Mouse (Mus musculus) embryonic facial prominence, embryonic 13.5 days (tissue): Measurements from ENCODE around the gene Wif1. TPM values are rescaled to one million over a fixed set of nuclear protein-coding genes. Genes with fewer than 3 reads are reported as not detected.

Experiments
- ATAC-seq: fragments of 200-750 bp; cut with Nextera tagmentation; 2 replicates; pipeline ENCODE4 v1.8.0; 2017; ENCODE audit warnings: low read depth; ENCODE audit not compliant: insufficient number of reproducible peaks, insufficient read depth, low FRiP score, low TSS enrichment
- H3K27ac ChIP-seq: fragments of 300-500 bp; sonication (generic); 2 replicates; pipeline ENCODE4 v1.5.1; 2015; ENCODE audit warnings: moderate library complexity, mild to moderate bottlenecking, inconsistent platforms
- H3K27me3 ChIP-seq: fragments of 300-500 bp; sonication (generic); 2 replicates; pipeline ENCODE4 v1.6.1; 2015; ENCODE audit warnings: mild to moderate bottlenecking, inconsistent platforms
- H3K36me3 ChIP-seq: fragments of 300-500 bp; sonication (generic); 2 replicates; pipeline ENCODE4 v1.6.1; 2015; ENCODE audit warnings: mild to moderate bottlenecking, inconsistent platforms
- H3K4me1 ChIP-seq: fragments of 300-500 bp; sonication (generic); 2 replicates; pipeline ENCODE4 v1.6.1; 2015; ENCODE audit warnings: inconsistent platforms
- H3K4me2 ChIP-seq: fragments of 300-500 bp; sonication (generic); 2 replicates; pipeline ENCODE4 v1.6.1; 2015; ENCODE audit warnings: moderate library complexity, mild to moderate bottlenecking, inconsistent platforms
- H3K4me3 ChIP-seq: fragments of 300-500 bp; sonication (generic); 2 replicates; pipeline ENCODE4 v1.5.1; 2015; ENCODE audit warnings: mild to moderate bottlenecking, inconsistent platforms
- H3K9ac ChIP-seq: fragments of 300-500 bp; sonication (generic); 2 replicates; pipeline ENCODE4 v1.6.1; 2015; ENCODE audit warnings: mild to moderate bottlenecking, inconsistent platforms
- H3K9me3 ChIP-seq: fragments of 300-500 bp; sonication (generic); 2 replicates; pipeline ENCODE4 v1.6.1; 2016; ENCODE audit warnings: inconsistent platforms
- WGBS: fragments of 180-500 bp; shearing (Covaris S2); methylation state at CpG from one replicate; pipeline ENCODE4 v1.1.7; 2015; ENCODE audit warnings: mixed read lengths; 5-methylcytosine and 5-hydroxymethylcytosine counted together
- polyA plus RNA-seq: library from polyadenylated mRNA; unstranded; fragments of >200 nt; fragmentation: Nextera tagmentation; extraction: Ambion mirVana; gene quantifications from 2 replicates; pipeline ENCODE4 v1.2.1, GENCODE M21; 2015

Gene Wif1
- polyA plus RNA-seq, 1 experiment from 2014 or later = 111 TPM

DNA sequence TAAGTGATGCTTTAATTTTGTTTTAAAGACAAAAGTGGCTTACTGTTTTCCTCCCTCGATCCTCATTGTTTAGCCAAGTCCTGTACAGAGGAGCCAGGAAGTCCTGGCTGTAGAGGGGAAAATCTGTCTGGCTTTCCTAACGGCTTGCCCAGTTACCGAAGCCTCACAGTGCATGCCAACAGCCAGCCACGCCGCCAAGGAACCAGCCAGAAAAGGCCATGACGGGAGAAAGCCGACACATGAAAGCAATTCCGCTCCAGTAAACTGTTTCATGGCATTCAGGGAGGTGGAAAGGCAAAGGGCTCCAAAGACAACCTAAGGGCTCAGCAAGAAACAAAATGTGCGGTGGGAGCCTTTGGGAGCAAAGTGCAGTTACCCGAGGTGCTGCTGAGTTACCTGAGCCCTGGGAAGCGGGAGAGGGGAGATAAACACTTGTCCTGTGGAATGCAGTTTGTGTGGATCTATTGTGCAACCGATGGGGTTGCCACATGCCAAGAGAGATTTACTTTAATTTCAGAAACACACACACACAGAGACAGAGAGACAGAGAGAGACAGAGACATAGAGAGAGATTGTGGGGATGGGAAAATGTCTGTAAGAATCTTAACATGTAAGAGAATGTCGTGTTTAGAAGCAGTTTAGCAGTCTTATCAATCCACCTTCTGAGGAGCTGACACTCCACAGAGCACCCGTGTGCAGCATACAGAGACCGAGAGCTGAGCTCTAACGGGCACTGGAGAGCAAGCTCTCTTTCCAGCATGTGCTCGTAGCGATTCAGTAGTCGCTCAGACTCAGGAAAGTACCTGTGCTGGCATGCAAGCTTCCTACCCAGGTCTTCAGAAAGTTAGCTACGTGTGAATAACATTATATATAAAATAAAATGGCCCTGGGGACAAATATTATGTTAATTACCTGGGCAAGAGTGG lies 95.5 kb downstream of the Wif1 start:
- peak overlapping the region; percentile 35; the same call in 1 of the 2 replicates for H3K4me2 ChIP-seq
- 0 out of 2 replicates have a peak overlapping the region, but pooled peaks have one; percentile 55 for H3K27ac ChIP-seq

More for the DNA sequence above, 95.5 kb downstream of the Wif1 start:
- Histone ChIP-seq H3K27me3 (no peaks in the 10 kb centered on the region), H3K36me3 (no peaks in the 10 kb centered on the region), H3K9ac (peak overlapping the region; percentile 40; the same call in 1 of the 2 replicates), H3K9me3 (no peaks in the 10 kb centered on the region), H3K4me1 (peaks cover 22% of the 10 kb centered on the region), H3K4me3 (no peak overlapping the region)
- 43% methylated on average over 20 of the region's 20 CpGs for WGBS
- no peak for ATAC-seq

Other genes with a start within 250 kb of the Wif1 start
- gene Msrb3, start 134.9 kb upstream of the Wif1 start, polyA plus RNA-seq = 8.5 and 10.3 TPM in 2 replicates
- 4.3 and 5.6 TPM in 2 replicates for gene Lemd3, start 54.6 kb upstream of the Wif1 start, polyA plus RNA-seq